Mouse (Mus musculus): ENCODE data around the gene Dgkb.

Dgkb gene

DNA sequence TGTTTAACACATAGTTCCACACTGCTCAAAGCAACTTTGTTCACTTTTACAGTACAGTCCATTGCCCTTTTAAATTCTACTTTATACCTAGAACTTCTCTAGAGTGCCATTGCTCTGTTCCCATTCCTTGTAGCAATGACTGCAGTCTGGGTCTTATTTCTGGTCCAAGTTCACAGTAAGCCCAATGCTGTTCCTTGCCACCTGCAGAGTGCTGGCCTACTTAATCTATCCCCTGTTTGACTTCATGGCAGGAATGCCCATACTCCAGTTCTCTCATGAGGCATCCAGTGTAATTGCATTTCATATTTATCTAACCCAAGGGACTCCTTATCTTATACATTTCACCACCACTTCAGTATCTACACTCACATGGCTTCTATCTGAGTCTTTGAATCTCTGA, 772.4 kb downstream of the Dgkb start:
- no peak for DNase-seq (ENCODE audit: extremely low read depth, low read depth)

DNA sequence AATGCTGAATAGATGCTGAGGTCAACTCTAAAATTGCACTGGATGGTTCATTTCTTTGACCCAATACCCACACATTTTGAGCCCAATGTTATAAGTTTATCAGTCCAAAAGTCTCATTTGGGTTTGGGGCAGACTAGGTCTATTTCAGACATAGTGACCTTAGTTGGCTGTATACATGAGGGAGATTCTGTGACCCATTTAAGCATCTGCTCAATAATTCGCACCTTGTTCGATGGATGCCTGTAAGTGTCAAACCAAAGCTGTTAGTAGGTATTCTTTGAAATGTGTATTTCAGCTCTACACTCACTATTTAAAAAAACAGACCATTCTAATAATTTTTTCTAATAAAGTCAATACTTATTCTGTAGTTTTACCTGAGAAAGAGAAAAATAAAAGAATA, 776.1 kb downstream of the Dgkb start:
- no peak for DNase-seq (ENCODE audit: extremely low read depth, low read depth)

DNA sequence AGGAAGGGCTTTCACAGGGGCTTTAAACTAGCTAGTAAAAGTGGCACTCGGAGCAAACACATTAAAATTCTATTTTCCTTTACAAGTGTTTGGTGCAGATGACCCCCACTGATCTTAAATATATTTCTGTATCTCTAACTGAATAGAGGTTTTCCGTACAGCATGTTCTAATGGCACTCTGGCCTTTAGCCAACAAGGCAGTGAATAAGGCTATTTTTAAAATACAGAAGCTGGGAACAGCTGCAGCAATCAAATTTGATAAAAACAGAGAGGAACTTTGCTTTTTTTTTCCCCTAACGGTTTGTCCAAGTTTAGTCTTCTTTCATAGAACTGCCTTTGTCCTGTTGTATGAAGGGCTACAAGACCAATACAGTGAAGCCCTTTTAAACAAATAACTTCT, 776.5 kb downstream of the Dgkb start:
- peak; percentile 7 for DNase-seq (ENCODE audit: extremely low read depth, low read depth)

DNA sequence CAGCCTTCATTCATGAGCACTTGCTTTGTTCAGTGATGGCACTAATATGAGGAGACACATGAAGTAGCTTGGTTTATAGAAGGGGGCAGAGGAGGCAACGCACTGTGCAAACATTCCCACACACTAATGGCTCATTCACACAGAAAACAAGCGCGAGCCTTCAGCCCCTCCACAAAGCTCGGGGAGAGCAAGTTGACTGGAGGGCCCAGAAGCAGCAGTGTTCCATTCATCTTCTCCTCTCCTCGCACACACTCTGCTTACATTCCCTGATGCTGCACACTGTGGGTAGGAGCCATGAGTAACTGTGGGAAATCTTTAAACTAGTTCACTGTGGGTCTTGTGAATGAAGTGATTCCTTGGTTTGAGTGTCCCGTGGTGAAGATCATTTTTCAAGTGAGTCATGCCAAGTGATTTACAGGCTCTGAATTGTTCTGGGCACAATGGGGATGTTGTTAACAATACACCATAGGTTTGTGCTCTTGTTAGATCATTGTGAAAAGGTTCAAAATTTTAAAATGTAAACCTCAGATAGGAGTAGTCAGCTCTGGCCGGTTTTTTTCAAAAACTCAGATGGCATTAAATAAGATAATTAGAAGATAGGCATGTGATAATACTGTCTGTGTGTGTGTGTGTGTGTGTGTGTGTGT, 779.0 kb downstream of the Dgkb start:
- DNase-seq (ENCODE audit: extremely low read depth, low read depth): no peak

DNA sequence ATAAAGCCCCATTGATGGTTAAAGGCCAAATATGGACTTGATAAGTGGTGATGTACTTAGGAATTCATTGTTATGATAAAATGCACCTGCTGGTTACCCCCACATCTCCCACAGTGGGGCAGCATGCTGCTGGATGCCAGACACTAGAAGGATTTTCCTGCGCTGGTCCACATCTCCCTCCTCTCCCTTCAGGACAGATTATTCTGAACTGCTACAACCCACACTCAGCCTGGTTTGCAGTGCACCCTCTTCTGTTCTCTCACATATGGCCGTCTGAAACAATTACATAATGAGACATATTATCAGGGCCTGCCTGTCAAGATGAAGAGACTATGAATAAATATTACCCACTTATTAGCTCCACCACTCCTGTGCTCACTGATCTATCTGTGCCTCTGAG, 780.6 kb downstream of the Dgkb start:
- DNase-seq (ENCODE audit: extremely low read depth, low read depth): no peak

DNA sequence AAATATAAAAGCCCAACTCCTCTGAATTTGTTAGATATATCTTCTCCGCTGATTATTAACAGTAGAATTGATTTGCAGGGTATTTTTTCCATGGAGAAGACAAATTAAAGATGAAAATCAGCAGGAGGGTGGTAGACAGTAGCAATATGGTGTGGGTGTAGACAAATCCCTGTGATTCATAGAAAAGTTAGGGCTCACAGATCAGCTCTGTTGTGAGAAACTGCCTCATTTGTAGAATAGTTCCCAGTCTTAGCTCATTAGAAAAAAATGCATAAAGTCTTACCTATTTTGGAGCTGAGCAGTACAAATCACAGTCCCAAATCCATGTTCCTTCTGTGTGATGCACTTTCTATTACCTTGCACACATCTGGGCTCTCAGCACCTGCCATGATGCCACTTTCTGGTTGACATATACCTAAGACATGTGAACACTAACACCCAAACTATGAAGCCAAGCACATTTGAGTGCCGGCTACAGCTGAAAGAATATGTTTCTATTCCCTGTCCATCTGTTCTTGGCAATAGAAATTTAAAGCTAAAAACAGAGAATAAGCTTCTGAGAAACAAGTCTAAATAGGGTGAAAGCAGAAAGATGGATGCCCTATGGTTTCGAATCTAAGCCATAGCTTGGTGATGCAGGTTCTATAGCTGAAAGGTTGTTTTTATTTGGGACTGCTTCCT, 782.8 kb downstream of the Dgkb start:
- no peak for DNase-seq (ENCODE audit: extremely low read depth, low read depth)

DNA sequence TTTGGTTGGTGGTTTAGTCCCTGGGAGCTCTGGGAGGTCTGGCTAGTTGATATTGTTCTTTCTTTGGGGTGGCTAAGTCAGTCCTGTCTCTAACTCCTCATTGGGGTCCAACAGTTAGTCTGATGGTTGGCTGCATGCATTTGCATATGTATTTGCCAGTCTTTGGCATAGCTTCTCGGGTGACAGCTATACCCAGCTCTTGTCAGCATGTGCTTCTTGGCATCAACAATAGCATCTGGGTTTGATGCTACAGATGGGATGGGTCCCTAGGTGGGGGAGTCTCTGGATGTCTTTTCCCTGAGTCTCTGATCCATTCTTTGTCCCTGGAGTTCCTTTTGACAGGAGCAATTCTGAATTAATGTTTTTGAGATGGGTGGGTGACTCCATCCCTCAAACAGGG, 790.6 kb downstream of the Dgkb start:
- no peak for DNase-seq (ENCODE audit: extremely low read depth, low read depth)

DNA sequence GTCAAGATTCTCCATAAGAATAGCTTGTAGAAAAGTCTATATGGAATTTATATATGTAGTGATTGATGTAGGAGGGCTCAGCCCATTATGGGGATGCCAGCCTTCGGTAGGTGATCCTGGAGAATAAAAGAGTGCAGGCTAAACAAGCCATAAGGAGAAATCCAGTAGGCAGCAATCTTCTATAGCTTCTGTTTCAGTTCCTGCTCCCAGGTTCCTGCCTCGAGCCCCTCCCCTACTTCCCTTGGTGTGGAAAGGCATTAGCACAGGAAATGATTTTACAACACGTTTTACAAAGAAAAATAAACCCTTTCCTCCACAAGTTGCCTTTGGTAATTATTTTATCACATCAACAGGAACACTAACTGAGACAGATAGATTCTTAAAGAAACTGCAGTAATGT, 850.7 kb downstream of the Dgkb start:
- DNase-seq (ENCODE audit: extremely low read depth, low read depth): no peak

Measured in MEL-GATA-1-ER (cell line).